In the genomic region with DNA sequence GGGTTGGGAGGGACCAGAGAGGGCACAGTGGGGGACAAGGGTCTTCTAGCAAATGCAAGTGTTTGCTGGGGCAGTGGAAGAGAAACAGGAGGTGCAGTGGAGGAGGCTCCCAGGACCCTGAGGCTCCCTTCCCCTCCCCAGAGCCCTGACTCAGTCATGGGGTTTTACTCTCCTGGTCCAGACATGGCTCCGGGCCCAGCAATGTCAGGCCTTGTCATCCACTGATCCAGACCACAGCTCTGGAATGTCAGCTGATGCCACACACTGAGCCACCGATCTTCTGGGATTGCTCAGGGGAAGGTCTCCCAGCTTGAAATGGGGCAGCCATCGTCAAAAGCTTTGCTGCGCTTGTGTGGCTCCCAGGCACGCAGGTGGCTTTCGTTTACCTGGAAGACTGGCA, we compare ENCODE assay signal across 20 mouse cellular contexts. TPM values are rescaled to one million over a fixed set of nuclear protein-coding genes. Genes with fewer than 3 reads are reported as not detected.
DNase-seq lines count a peak whose midpoint lies in the region; ATAC-seq lines count a peak whose summit lies in the region.
"Had no signal": no experiment of that assay in that cellular context is flagged by ENCODE, and none has a peak within 500 bp of the region (broad histone marks: within the 10 kb centered on the region; RNA-seq: fewer than 3 reads in every experiment).

No protein-coding gene starts in this region.

- DNase-seq in 3T3-L1 (ENCODE audit: low read depth, low spot score) (peak; percentile 91), MN1 (ENCODE audit: low spot score) (peak; percentile 22), adipocyte (ENCODE audit: low spot score) (peak; percentile 60)
- no peak for DNase-seq in gastrocnemius, postnatal 25 days
- DNase-seq: adrenal gland, postnatal 14 days; cerebellum, adult 18-20 months; cerebellum, postnatal 10 days; embryo, embryonic 11 days; kidney, adult 9 months had no signal

- H3K27me3 ChIP-seq in heart, embryonic 15.5 days: no peaks in the 10 kb centered on the region
- H3K27me3 ChIP-seq in heart, embryonic 11.5 days (ENCODE audit: control insufficient read depth, insufficient read depth, low read length): no peaks in the 10 kb centered on the region
- H3K27me3 ChIP-seq: embryonic facial prominence, embryonic 15.5 days; heart, embryonic 13.5 days; hindbrain, embryonic 15.5 days had no signal

- H3K9me3 ChIP-seq in heart, embryonic 15.5 days (replicated peaks): no peaks in the 10 kb centered on the region
- H3K9me3 ChIP-seq in heart, embryonic 11.5 days (replicated peaks; ENCODE audit: control insufficient read depth, low read length): peaks cover 5% of the 10 kb centered on the region; the same call in 1 of the 2 replicates
- H3K9me3 ChIP-seq: embryonic facial prominence, embryonic 15.5 days; G1E; heart, embryonic 13.5 days; hindbrain, embryonic 15.5 days had no signal

- no peak overlapping the region for H3K9ac ChIP-seq in heart, embryonic 15.5 days
- H3K9ac ChIP-seq in heart, embryonic 11.5 days (ENCODE audit: low read depth, low read length): no peak overlapping the region
- H3K9ac ChIP-seq: embryonic facial prominence, embryonic 15.5 days; heart, embryonic 13.5 days; hindbrain, embryonic 15.5 days had no signal

- H3K36me3 ChIP-seq in heart, embryonic 15.5 days: no peaks in the 10 kb centered on the region
- H3K36me3 ChIP-seq in heart, embryonic 11.5 days (ENCODE audit: control insufficient read depth, insufficient read depth, low read length): no peaks in the 10 kb centered on the region
- H3K36me3 ChIP-seq: embryonic facial prominence, embryonic 15.5 days; G1E; heart, embryonic 13.5 days; hindbrain, embryonic 15.5 days had no signal

- H3K4me3 ChIP-seq in heart, embryonic 15.5 days: no peak overlapping the region
- no peak overlapping the region for H3K4me3 ChIP-seq in heart, embryonic 11.5 days (ENCODE audit: low read depth, low read length)
- H3K4me3 ChIP-seq: embryonic facial prominence, embryonic 15.5 days; heart, embryonic 13.5 days; hindbrain, embryonic 15.5 days had no signal

- no peak overlapping the region for H3K4me2 ChIP-seq in heart, embryonic 15.5 days
- no peak overlapping the region for H3K4me2 ChIP-seq in heart, embryonic 11.5 days
- H3K4me2 ChIP-seq: embryonic facial prominence, embryonic 15.5 days; heart, embryonic 13.5 days; hindbrain, embryonic 15.5 days had no signal

- H3K27ac ChIP-seq in heart, embryonic 15.5 days: no peak overlapping the region
- H3K27ac ChIP-seq in heart, embryonic 11.5 days (ENCODE audit: low read depth, low read length): no peak overlapping the region
- H3K27ac ChIP-seq: embryonic facial prominence, embryonic 15.5 days; heart, embryonic 13.5 days; hindbrain, embryonic 15.5 days; kidney, postnatal 0 days had no signal

- WGBS in heart, embryonic 15.5 days: 63% methylated on average over 6 of the region's 6 CpGs
- 62% methylated on average over 6 of the region's 6 CpGs for WGBS in heart, embryonic 11.5 days (ENCODE audit: insufficient replicate concordance)

- ATAC-seq in heart, embryonic 15.5 days (replicated peaks; ENCODE audit: insufficient number of reproducible peaks, insufficient read depth, low FRiP score, low read depth): 0 out of 2 replicates have a peak, but pooled peaks have one; percentile 14
- ATAC-seq in heart, embryonic 11.5 days (replicated peaks; ENCODE audit: insufficient number of reproducible peaks, low FRiP score, low TSS enrichment): no peak
- no peak for ATAC-seq in frontal cortex, adult (ENCODE audit: low TSS enrichment)
- ATAC-seq: CD4-positive, CD25-positive, alpha-beta regulatory T cell, adult 4 months; forebrain, embryonic 16.5 days; intestine, embryonic 16.5 days had no signal

- H3K4me1 ChIP-seq in heart, embryonic 15.5 days (replicated peaks): peaks cover 15% of the 10 kb centered on the region
- 0 out of 2 replicates have a peak, but pooled peaks cover 5% of the 10 kb centered on the region for H3K4me1 ChIP-seq in heart, embryonic 11.5 days (ENCODE audit: control insufficient read depth, insufficient read depth, low read length)
- H3K4me1 ChIP-seq: embryonic facial prominence, embryonic 15.5 days; hindbrain, embryonic 15.5 days had no signal

RNA-seq across cellular contexts. Expression of gene Slc9a8, which starts 34.5 kb away (rescaled TPM):
- 14.9 and 21.5 TPM in 2 replicates for polyA plus RNA-seq in heart, embryonic 15.5 days (2015; fragmentation: Nextera tagmentation; extraction: Ambion mirVana)
- polyA plus RNA-seq in heart, embryonic 11.5 days (2014; fragmentation: Nextera tagmentation; extraction: Ambion mirVana): 19.9 and 21.6 TPM in 2 replicates
- total RNA-seq in gastrocnemius, postnatal 25 days (2021): 10 to 100 TPM; 23.4 to 27.7 TPM

RNA-seq across cellular contexts. Expression of gene B4galt5, which starts 38.0 kb away (rescaled TPM):
- polyA plus RNA-seq in heart, embryonic 15.5 days (2015; fragmentation: Nextera tagmentation; extraction: Ambion mirVana): 11.7 and 12.7 TPM in 2 replicates
- 16.1 and 24.5 TPM in 2 replicates for polyA plus RNA-seq in heart, embryonic 11.5 days (2014; fragmentation: Nextera tagmentation; extraction: Ambion mirVana)
- total RNA-seq in gastrocnemius, postnatal 25 days (2021): 1 to 10 TPM; 9.8 to 10.0 TPM
